Mouse (Mus musculus) testis, adult 10 weeks (tissue): ENCODE data around the gene Gpsm2. TPM values are rescaled to one million over a fixed set of nuclear protein-coding genes. Genes with fewer than 3 reads are reported as not detected.

Experiments used
- polyA plus RNA-seq: library from polyadenylated mRNA; stranded (reverse); fragments of 350-450 nt; fragmentation: Illumina TruSeq; extraction: RNeasy Lipid Tissue Mini Kit (QIAGEN cat#74804); gene quantifications from one replicate; pipeline ENCODE4 v1.2.3, GENCODE M21; 2014; ENCODE audit warnings: low read depth, low replicate concordance

Gene Gpsm2
- polyA plus RNA-seq = 12.3 TPM

DNA sequence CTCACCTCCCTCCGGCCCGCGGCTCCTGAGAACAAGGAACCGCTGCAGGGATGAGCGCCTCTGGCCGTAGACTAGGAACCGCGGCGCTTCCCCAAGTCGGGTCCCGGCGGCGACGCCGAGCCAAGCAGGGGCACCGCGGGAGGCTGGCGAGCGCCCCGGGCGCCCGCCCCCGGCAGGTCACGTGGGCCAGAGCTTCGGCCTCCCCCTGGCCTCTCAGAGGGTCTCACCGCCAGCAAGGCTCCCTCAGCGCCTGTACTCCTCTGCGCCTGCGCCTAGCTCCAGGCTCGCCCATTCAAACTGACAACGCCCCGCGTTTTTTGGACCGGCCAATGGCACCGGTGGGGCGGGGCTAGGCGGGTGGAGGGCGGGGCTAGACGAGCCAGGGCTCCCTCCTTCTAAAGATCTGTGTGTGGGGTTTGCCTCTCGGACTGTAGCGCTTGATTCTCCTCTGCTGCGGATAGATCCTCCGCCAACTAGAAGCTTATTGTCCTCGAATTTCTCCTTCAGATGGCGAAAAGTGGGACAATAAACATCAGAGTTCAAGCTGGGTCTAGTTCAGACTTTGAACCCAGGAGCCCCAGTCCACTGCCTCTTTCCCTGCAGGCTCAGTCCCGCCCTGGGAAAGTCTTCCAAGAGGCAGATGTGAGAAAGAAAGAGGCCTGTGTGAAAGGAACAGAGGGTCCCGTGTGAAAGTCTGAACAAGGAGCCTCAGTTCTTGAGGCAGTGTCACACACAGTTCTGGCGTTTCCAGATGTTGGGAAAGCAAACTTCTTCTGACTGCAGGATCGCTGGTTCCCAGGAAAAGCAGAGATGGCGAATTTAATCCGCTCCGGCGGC lies at the start of gene Gpsm2:
TSS of gene Gpsm2 (minus strand) at position 274 of the 837 bp plus-strand sequence.

DNA sequence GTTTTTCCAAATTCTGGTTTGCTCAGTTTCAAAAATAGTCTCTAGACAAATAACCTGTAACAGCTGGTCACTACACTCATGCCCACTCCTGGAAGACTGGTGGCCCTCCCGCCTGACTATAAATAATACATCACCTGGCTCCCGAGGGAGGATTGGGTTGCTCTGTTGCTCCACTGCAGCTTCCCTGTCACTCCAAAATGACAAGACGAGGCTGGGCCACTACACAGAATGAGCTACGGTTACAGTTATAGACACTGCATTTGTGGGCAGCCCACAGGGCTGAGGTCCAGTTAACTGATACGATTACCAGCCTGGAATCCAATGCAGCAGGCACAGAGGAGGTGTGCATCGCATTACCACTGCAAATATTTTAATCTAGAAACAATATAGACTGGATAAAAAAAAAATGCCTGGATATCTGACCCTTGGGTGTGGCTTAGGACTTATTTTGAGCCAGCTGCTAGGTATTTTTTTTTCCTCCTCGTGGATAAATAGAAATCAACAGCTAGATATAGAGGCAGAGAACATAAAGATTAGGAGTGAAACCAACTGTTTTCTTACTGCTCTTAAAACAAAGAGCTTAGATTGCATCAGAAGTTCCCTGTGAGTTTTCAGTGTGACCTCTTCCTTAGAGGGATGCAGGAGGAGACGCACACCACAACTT lies 17.1 kb upstream of the Gpsm2 start, which contains the start of gene Aknad1:
TSS of gene Aknad1 (plus strand) at position 614 of the 664 bp plus-strand sequence.

DNA sequence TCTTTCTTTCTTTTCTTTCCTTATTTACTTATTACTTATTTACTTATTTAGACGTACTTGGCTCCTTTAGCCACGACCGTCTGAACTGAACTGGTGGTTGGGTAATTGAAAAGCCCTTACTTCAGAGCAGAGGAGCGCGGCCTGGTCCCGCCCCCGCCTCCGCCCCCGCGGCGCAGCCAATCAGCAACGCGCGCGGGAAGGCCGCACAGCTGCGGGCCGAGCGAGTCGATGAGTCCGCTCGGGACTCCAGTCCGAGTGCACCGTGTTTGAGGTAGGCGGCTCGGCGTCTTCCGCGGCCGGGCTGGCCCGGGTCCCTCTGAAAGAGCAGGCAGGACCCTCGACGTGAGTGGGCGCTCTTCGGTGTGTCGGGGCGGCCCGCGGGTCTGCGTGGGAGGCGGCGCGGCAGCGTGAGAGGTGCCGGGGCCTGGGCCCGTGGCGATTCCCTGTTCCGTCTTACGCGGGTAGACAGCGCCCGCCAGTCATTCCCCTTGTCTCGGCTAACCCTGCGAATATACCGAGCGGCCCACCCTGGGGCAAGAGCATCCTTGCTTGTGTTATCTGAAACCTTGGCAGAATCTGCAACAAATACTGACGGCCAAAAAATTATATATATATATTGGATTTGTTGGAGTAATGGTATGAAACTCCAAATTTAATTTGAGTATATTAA lies 68.3 kb downstream of the Gpsm2 start, which contains the start of gene Clcc1:
TSS of gene Clcc1 (plus strand) at position 204 of the 670 bp plus-strand sequence.

Other genes starting within 250 kb of the Gpsm2 start
- gene 1700013F07Rik, start 188.2 kb downstream of the Gpsm2 start, polyA plus RNA-seq = 359 TPM
- gene 5330417C22Rik, start 185.8 kb downstream of the Gpsm2 start, polyA plus RNA-seq = 43.2 TPM
- 26.8 TPM for gene Tmem167b, start 159.8 kb downstream of the Gpsm2 start, polyA plus RNA-seq
- gene Taf13, start 150.6 kb downstream of the Gpsm2 start, polyA plus RNA-seq = 89.3 TPM
- 69.3 TPM for gene Wdr47, start 131.0 kb downstream of the Gpsm2 start, polyA plus RNA-seq
- gene Clcc1, start 68.4 kb downstream of the Gpsm2 start, polyA plus RNA-seq = 20.2 TPM
- 48.3 TPM for gene Aknad1, start 17.3 kb upstream of the Gpsm2 start, polyA plus RNA-seq
- 32.1 TPM for gene Stxbp3, start 118.2 kb upstream of the Gpsm2 start, polyA plus RNA-seq
- gene Fndc7, start 167.7 kb upstream of the Gpsm2 start, polyA plus RNA-seq = 0.43 TPM
- 97.7 TPM for gene Prpf38b, start 189.4 kb upstream of the Gpsm2 start, polyA plus RNA-seq
- gene Henmt1, start 217.6 kb upstream of the Gpsm2 start, polyA plus RNA-seq = 39.8 TPM
- not detected for gene Gm9857, start 218.1 kb upstream of the Gpsm2 start, polyA plus RNA-seq